Mouse (Mus musculus) spleen, adult 10 weeks (tissue): Measurements from ENCODE around the gene Vmn1r210. TPM values are rescaled to one million over a fixed set of nuclear protein-coding genes. Genes with fewer than 3 reads are reported as not detected.

Source experiments
- polyA plus RNA-seq: library from polyadenylated mRNA; stranded (reverse); fragments of 350-450 nt; fragmentation: Illumina TruSeq; extraction: RNeasy Lipid Tissue Mini Kit (QIAGEN cat#74804); gene quantifications from one replicate; pipeline ENCODE4 v1.2.3, GENCODE M21; 2015; ENCODE audit warnings: low replicate concordance; ENCODE audit not compliant: insufficient read depth

The Vmn1r210 gene
- not detected for polyA plus RNA-seq

GRCm38 (mm10) chr13:22831248-22831647 lies at the start of gene Vmn1r210:
Gene Vmn1r210 (minus strand): TSS chr13:22831348.

GRCm38 (mm10) chr13:22857461-22857860 lies 26.3 kb upstream of the Vmn1r210 start, which contains the start of gene Vmn1r211:
Gene Vmn1r211 (minus strand): TSS chr13:22857561.

GRCm38 (mm10) chr13:22809582-22809981 lies 21.6 kb downstream of the Vmn1r210 start, which contains the start of gene Vmn1r209:
Gene Vmn1r209 (minus strand): TSS chr13:22809682.

GRCm38 (mm10) chr13:22777300-22777699 lies 53.8 kb downstream of the Vmn1r210 start, which contains the start of gene Vmn1r208:
Gene Vmn1r208 (minus strand): TSS chr13:22777400.

Other genes with a start within 250 kb of the Vmn1r210 start
- gene Vmn1r205, start 238.3 kb downstream of the Vmn1r210 start, polyA plus RNA-seq = not detected
- gene Vmn1r206, start 207.1 kb downstream of the Vmn1r210 start, polyA plus RNA-seq = not detected
- not detected for gene Vmn1r207-ps, start 101.7 kb downstream of the Vmn1r210 start, polyA plus RNA-seq
- not detected for gene Vmn1r208, start 53.9 kb downstream of the Vmn1r210 start, polyA plus RNA-seq
- gene Vmn1r209, start 21.7 kb downstream of the Vmn1r210 start, polyA plus RNA-seq = not detected
- not detected for gene Vmn1r211, start 26.2 kb upstream of the Vmn1r210 start, polyA plus RNA-seq
- gene Vmn1r212, start 52.9 kb upstream of the Vmn1r210 start, polyA plus RNA-seq = not detected
- gene Vmn1r213, start 176.3 kb upstream of the Vmn1r210 start, polyA plus RNA-seq = not detected
- gene Vmn1r214, start 199.1 kb upstream of the Vmn1r210 start, polyA plus RNA-seq = not detected
- gene Vmn1r215, start 236.7 kb upstream of the Vmn1r210 start, polyA plus RNA-seq = not detected